Mouse (Mus musculus) midbrain, embryonic 16.5 days (tissue): Measurements from ENCODE around the gene Gm3173. TPM values are rescaled to one million over a fixed set of nuclear protein-coding genes. Genes with fewer than 3 reads are reported as not detected.
"Not testable (repeated sequence)": the region's sequence is repeated elsewhere in the genome, so short reads cannot be mapped to it uniquely, and the experiment has no call there.

Experiments used
- ATAC-seq: fragments of 200-750 bp; cut with Nextera tagmentation; 2 replicates; pipeline ENCODE4 v1.8.0; 2017; ENCODE audit warnings: moderate TSS enrichment
- H3K27ac ChIP-seq: fragments of 300-500 bp; sonication (generic); 2 replicates; pipeline ENCODE4 v1.5.1; 2014; ENCODE audit warnings: mild to moderate bottlenecking, low read length, mixed read lengths
- H3K27me3 ChIP-seq: fragments of 300-500 bp; sonication (generic); 2 replicates; pipeline ENCODE4 v1.6.1; 2014; ENCODE audit warnings: low read depth, low read length, mixed read lengths; ENCODE audit not compliant: control insufficient read depth, insufficient read depth
- H3K36me3 ChIP-seq: fragments of 300-500 bp; sonication (generic); 2 replicates; pipeline ENCODE4 v1.6.1; 2014; ENCODE audit warnings: mild to moderate bottlenecking, low read length, moderate library complexity, mixed read lengths; ENCODE audit not compliant: control insufficient read depth, insufficient read depth
- H3K4me1 ChIP-seq: fragments of 300-500 bp; sonication (generic); 2 replicates; pipeline ENCODE4 v1.6.1; 2014; ENCODE audit warnings: mild to moderate bottlenecking, low read length, mixed read lengths; ENCODE audit not compliant: control insufficient read depth, insufficient read depth
- H3K4me2 ChIP-seq: fragments of 300-500 bp; sonication (generic); 2 replicates; pipeline ENCODE4 v1.6.1; 2014; ENCODE audit warnings: mild to moderate bottlenecking, low read length, mixed read lengths
- H3K4me3 ChIP-seq: fragments of 300-500 bp; sonication (generic); 2 replicates; pipeline ENCODE4 v1.5.1; 2014; ENCODE audit warnings: low read depth, mild to moderate bottlenecking, low read length, moderate library complexity, mixed read lengths
- H3K9ac ChIP-seq: fragments of 300-500 bp; sonication (generic); 2 replicates; pipeline ENCODE4 v1.6.1; 2014; ENCODE audit warnings: low read depth, low read length, mixed read lengths
- H3K9me3 ChIP-seq: fragments of 300-500 bp; sonication (generic); replicated peaks from 2 replicates; pipeline ENCODE4 v1.6.1; 2014; ENCODE audit warnings: mild to moderate bottlenecking, low read length, mixed read lengths; ENCODE audit not compliant: control insufficient read depth, poor library complexity, severe bottlenecking
- WGBS: fragments of 180-500 bp; shearing (Covaris S2); extraction: QIAGEN DNeasy Blood & Tissue Kit; methylation state at CpG from one replicate; pipeline ENCODE4 v1.1.7; 2014; 5-methylcytosine and 5-hydroxymethylcytosine counted together
- polyA plus RNA-seq: library from polyadenylated mRNA; unstranded; fragments of >200 nt; fragmentation: Nextera tagmentation; extraction: Ambion mirVana; gene quantifications from 2 replicates; pipeline ENCODE4 v1.2.1, GENCODE M21; 2015

The Gm3173 gene
- polyA plus RNA-seq, 1 experiment from 2014 or later, result 3.5 TPM

- H3K9me3 ChIP-seq, H3K4me1 ChIP-seq, H3K27me3 ChIP-seq, ATAC-seq, H3K36me3 ChIP-seq: not testable (repeated sequence)
- Histone ChIP-seq H3K9ac (peak within 1 kb of the TSS; percentile 65), H3K4me3 (peak within 1 kb of the TSS; percentile 48), H3K27ac (peak within 1 kb of the TSS; percentile 28), H3K4me2 (peak within 1 kb of the TSS; percentile 57)
- under 1% methylated on average over 23 of the region's 59 CpGs for WGBS
Measured at GRCm38 (mm10) chr14:4414965-4415835, 15.6 kb upstream of the Gm3173 start, which contains the start of gene Gm3164. Gene Gm3164, plus strand, starts transcription at chr14:4415448.

- WGBS, result 86% methylated on average over 1 of the region's 2 CpGs
- not testable (repeated sequence) for H3K9me3 ChIP-seq, H3K9ac ChIP-seq, H3K27ac ChIP-seq, H3K36me3 ChIP-seq, H3K4me1 ChIP-seq, H3K27me3 ChIP-seq, ATAC-seq, H3K4me2 ChIP-seq, H3K4me3 ChIP-seq
Measured at GRCm38 (mm10) chr14:4481445-4481844, 50.7 kb downstream of the Gm3173 start, which contains the start of gene Gm3182. Gene Gm3182, plus strand, starts transcription at chr14:4481745.

- peak overlapping the region; percentile 35 for H3K4me3 ChIP-seq
Measured at GRCm38 (mm10) chr14:4499425-4499824, 68.6 kb downstream of the Gm3173 start.

GRCm38 (mm10) chr14:4555105-4555504 is 124.3 kb downstream of the Gm3173 start, which contains the start of gene Gm3047:
Gene Gm3047, plus strand, starts transcription at chr14:4555405.
- not testable (repeated sequence) for H3K9me3 ChIP-seq, H3K4me1 ChIP-seq, H3K36me3 ChIP-seq, H3K9ac ChIP-seq, H3K4me2 ChIP-seq, H3K27me3 ChIP-seq, H3K27ac ChIP-seq, H3K4me3 ChIP-seq, ATAC-seq
- WGBS, result no CpG with 5 or more reads among the region's 2 CpGs

More at GRCm38 (mm10) chr14:4499425-4499824, 68.6 kb downstream of the Gm3173 start:
- not testable (repeated sequence) for H3K9me3 ChIP-seq, H3K27me3 ChIP-seq, H3K4me1 ChIP-seq, H3K36me3 ChIP-seq, ATAC-seq, H3K27ac ChIP-seq
- peak overlapping the region; percentile 50 for H3K9ac ChIP-seq
- peak overlapping the region; percentile 55 for H3K4me2 ChIP-seq
- 3% methylated on average over 12 of the region's 25 CpGs for WGBS

Other genes with a start within 250 kb of the Gm3173 start
- 11.4 and 12.6 TPM in 2 replicates for gene Gm2974, start 248.4 kb upstream of the Gm3173 start, polyA plus RNA-seq
- gene Gm3138, start 181.4 kb upstream of the Gm3173 start, polyA plus RNA-seq, result not detected in 2 replicates
- gene Gm3149, start 113.7 kb upstream of the Gm3173 start, polyA plus RNA-seq, result not detected in 2 replicates
- gene 2610042L04Rik, start 96.2 kb upstream of the Gm3173 start, polyA plus RNA-seq, result 6.3 and 8.5 TPM in 2 replicates
- not detected in 2 replicates for gene Gm3159, start 33.5 kb upstream of the Gm3173 start, polyA plus RNA-seq
- 5.8 and 8.2 TPM in 2 replicates for gene Gm3164, start 15.5 kb upstream of the Gm3173 start, polyA plus RNA-seq
- not detected in 2 replicates for gene Gm3182, start 50.8 kb downstream of the Gm3173 start, polyA plus RNA-seq
- not detected in 2 replicates for gene Gm3047, start 124.4 kb downstream of the Gm3173 start, polyA plus RNA-seq
- gene Gm8159, start 201.4 kb downstream of the Gm3173 start, polyA plus RNA-seq, result not detected in 2 replicates
- gene Gm3239, start 233.2 kb downstream of the Gm3173 start, polyA plus RNA-seq, result 1.7 and 1.9 TPM in 2 replicates